Mouse (Mus musculus): ENCODE measurements around the gene Car14.
"Not testable (repeated sequence)": the region's sequence is repeated elsewhere in the genome, so short reads cannot be mapped to it uniquely, and the experiment has no call there.

Gene Car14

GRCm38 (mm10) chr3:95904568-95904967, at the start of gene Car14:
Gene Car14, minus strand, starts transcription at chr3:95904691.
- DNase-seq = no peak

- no peak for DNase-seq
Measured at GRCm38 (mm10) chr3:95953522-95953921, 49.0 kb upstream of the Car14 start.

GRCm38 (mm10) chr3:95953023-95953422, 48.5 kb upstream of the Car14 start:
- DNase-seq = no peak

- DNase-seq = not testable (repeated sequence)
Measured at GRCm38 (mm10) chr3:95951566-95951965, 47.1 kb upstream of the Car14 start.

- peak; percentile 90 for DNase-seq
Measured at GRCm38 (mm10) chr3:95950763-95951551, 46.5 kb upstream of the Car14 start.

- DNase-seq = no peak
Measured at GRCm38 (mm10) chr3:95948325-95948724, 43.8 kb upstream of the Car14 start.

- no peak for DNase-seq
Measured at GRCm38 (mm10) chr3:95945731-95946240, 41.3 kb upstream of the Car14 start.

GRCm38 (mm10) chr3:95944742-95945141, 40.3 kb upstream of the Car14 start:
- DNase-seq = no peak

GRCm38 (mm10) chr3:95943226-95943625, 38.7 kb upstream of the Car14 start:
- DNase-seq = no peak

GRCm38 (mm10) chr3:95942749-95943148, 38.3 kb upstream of the Car14 start:
- no peak for DNase-seq

- DNase-seq = no peak
Measured at GRCm38 (mm10) chr3:95938835-95939234, 34.3 kb upstream of the Car14 start.

GRCm38 (mm10) chr3:95938217-95938616, 33.7 kb upstream of the Car14 start:
- DNase-seq = no peak

- no peak for DNase-seq
Measured at GRCm38 (mm10) chr3:95934448-95934847, 30.0 kb upstream of the Car14 start.

- no peak for DNase-seq
Measured at GRCm38 (mm10) chr3:95933111-95933750, 28.7 kb upstream of the Car14 start.

- no peak for DNase-seq
Measured at GRCm38 (mm10) chr3:95932566-95932965, 28.1 kb upstream of the Car14 start.

- no peak for DNase-seq
Measured at GRCm38 (mm10) chr3:95932157-95932556, 27.7 kb upstream of the Car14 start.

GRCm38 (mm10) chr3:95931471-95931870, 27.0 kb upstream of the Car14 start:
- no peak for DNase-seq

GRCm38 (mm10) chr3:95930471-95930789, 25.9 kb upstream of the Car14 start:
- no peak for DNase-seq

- DNase-seq = peak; percentile 27
Measured at GRCm38 (mm10) chr3:95929581-95930470, 25.3 kb upstream of the Car14 start.

- DNase-seq = peak; percentile 97
Measured at GRCm38 (mm10) chr3:95928658-95929503, 24.4 kb upstream of the Car14 start, which contains the start of gene Anp32e. Gene Anp32e, plus strand, starts transcription at chr3:95929246.

GRCm38 (mm10) chr3:95928261-95928657, 23.8 kb upstream of the Car14 start:
- no peak for DNase-seq

GRCm38 (mm10) chr3:95925087-95925486, 20.6 kb upstream of the Car14 start:
- no peak for DNase-seq
